Mouse (Mus musculus) thymus, postnatal 10 days (tissue): ENCODE data around the gene Nhej1.

Experiments used
- DNase-seq, 2 experiments: peaks; one replicate each; pipeline ENCODE4 v3.0.0; 2021; ENCODE audit warnings: low spot score in 2 of 2

Nhej1 gene

DNA sequence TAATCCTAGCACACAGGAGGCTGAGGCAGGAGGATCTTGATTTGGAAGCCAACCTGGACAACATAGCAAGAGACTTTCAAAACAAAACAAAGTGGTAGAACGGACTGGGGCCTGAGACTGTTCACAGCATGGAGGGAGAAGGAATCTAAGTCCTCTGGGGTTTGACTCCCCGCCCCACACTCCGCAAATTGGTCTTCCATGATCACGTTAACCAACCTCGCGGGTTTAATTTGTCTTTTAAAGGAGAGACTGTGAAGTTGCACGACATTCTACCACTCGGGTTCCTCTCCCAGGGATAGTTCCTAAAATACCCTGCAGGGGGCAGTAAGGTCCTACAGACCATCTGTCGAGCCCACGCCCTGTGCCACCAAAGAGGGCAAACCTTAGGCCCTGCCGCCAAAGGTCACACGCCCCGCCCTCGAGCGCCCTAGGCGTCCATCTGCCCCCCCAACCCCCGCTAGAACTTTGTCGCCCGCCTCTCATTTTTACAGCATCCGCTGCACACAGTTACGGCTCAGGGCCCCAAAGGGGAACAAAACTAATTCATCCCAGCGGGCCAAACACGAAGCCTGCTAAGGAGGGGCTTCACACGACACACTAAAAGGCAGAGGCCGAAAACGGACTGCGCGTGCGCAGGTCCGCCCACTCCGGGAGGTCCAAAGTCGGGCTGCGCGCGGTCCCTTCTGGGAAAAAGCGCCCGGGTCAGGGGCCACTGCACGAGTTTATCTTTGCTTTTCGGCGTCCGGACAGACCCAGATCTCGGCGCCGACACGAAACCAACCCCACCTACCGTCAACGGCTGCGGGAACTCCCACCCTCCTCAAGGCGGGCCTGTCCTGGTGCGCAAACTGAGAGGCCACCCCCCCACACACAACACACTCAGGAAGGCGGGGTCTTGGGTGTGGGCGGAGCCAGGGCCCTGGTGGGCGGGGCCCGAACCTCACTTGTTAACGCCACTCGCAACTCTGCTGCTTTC is at the start of gene Nhej1:
Gene Nhej1, minus strand, starts transcription at position 855 of the 976 bp plus-strand sequence.
- peak; percentile 94 for DNase-seq

GRCm38 (mm10) chr1:75168472-75169464 is 43.8 kb upstream of the Nhej1 start, which contains the start of gene Zfand2b:
Zfand2b (plus strand) TSS chr1:75168646.
- DNase-seq, result peak; percentile 97

DNA sequence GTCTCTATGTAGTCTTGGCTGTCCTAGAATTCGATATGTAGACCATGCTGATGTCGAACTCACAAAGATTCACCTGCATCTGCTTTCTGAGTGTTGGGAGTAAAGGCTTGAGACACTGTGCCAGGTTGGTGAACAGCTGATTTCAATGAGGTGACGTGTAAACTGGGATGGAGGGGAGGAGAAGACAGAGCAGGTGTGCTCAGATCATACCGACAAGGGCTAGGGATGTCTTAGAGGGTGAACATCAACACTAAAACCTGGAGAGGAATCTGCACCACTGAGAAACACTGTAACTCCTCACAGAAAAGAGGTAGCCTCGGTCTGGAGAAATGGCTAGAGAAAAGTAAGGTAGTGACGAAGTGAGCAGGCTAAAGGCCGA is 43.1 kb upstream of the Nhej1 start:
- no peak for DNase-seq

GRCm38 (mm10) chr1:75160256-75160617 is 35.2 kb upstream of the Nhej1 start:
- DNase-seq, result no peak

DNA sequence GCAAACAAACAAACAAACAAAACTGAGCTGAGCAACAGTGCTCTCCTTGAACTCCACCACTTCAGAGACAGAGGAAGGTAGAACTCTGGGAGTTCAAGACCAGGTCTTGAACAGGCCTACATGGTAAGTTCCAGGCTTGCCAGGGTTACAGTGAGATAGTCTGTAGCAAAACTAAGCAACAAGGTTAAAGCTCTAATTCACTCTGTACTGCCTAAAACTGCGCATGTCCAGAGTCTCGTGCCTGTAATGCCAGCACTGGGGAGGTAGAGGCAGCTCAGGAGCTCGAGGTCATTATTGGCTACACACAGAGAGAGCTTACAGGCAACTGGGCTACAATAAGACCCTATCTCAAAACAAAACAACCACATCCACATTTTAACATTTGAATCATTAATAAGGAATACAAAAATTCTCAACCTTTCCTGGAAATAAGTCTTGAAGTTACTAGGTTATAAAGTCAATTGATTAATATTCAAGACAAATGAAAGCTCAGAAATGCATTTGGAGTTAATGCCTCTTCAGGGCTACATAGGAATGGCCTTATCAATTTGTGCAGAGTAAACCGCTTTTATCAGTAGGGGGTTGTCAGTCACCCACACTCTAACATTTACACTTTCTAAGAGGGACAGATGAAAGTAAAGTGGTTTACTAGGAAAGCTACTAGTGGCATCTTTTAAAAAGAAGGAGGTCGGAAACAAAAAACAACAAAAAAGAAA is 34.7 kb upstream of the Nhej1 start:
- DNase-seq, result no peak

- no peak for DNase-seq
These were observed 34.0 kb upstream of the Nhej1 start for GRCm38 (mm10) chr1:75158990-75159389.

GRCm38 (mm10) chr1:75155837-75156236 is 30.8 kb upstream of the Nhej1 start:
- no peak for DNase-seq

DNA sequence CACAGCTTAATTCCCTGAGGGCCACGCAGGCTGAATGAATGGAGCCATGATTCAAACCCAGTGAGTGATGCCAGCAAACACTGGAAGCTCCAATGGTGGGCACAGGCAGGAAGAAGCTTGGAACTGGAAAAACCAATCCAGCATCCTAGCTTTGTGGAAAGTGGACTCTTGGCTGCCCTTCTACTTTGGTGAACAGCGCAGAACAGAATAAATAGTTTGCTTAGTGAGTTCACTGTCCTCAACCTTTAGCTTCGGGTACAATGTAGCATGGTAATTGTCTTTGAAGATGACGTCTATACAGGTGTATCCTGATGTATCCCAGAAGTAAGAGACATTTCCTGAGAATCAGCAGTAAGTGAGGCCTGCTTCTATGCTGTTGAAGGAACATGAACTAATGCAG is 23.7 kb upstream of the Nhej1 start:
- no peak for DNase-seq

DNA sequence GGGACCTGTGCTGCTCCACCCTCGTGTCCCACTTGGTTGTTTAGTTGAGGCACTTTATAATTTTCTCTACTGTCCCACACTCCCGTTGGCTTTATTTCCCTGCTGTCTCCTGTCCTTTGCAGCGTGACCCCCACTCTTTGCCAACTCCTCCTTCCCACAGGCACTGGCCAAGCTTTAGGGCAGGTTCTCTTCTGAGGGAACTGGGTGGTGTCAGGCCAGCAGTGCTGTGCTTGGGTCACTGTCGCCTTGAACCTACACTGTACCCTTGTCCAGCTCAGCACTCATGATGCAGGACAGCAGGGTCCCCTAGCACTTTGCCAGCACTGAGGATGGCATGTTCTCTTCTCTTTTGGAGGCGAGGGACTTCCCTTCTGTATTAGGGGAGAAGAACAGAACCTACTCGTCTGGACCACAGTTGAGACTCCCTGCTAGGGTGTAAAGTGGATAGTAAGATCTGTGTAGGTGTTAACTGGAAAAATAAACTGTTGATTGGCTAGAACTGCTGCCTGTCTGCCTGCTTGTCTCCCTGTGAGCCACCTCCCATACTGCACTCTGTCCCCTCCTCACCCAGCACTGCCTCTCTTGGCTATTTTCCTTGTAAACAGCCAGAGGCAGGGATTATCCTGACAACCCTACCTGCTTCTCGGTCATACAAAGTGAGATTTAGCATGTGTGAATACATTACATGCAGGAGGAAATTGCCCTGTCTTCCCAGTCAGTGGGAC is 22.6 kb upstream of the Nhej1 start:
- no peak for DNase-seq

- no peak for DNase-seq
These were observed 20.6 kb upstream of the Nhej1 start for GRCm38 (mm10) chr1:75145589-75145988.

GRCm38 (mm10) chr1:75142301-75143261 is 17.6 kb upstream of the Nhej1 start, which contains the start of the genes Cnppd1 and Retreg2:
Cnppd1 (minus strand) TSS chr1:75142711.
Retreg2 (plus strand) TSS chr1:75142778.
- DNase-seq, result peak; percentile 96 to 98

DNA sequence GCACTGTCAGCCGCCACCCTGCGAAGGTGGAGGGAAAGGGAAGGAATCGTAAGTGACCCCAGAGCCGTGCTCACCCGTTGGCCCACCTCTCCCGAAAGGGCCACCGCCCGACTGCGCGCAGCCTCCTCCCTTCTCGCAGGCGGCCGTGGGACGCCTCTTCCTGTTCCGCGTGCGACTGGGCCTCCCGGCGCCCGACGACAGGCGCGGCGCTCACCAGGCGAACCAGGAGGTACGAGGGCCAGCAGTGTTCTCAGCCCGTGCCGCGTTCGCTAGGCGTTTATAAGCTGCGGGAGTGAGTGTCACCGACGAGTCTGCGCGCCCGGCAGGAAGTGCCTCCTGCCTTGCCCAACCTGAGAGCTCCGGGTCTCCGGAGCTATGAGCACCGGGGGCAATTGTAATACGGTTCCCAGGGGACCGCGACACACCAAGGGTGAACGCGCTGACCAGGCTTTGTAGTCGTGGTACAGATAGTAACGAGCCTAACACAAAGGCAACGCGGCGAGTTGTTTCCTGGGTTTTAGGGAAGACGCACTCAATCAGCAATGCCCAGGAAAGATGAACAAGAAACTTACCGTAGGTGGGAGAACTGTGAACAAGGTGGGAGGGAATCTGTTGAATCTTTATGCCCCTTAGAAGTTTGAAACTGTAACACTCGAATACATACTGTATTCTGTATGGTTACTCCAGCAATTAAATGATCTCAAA is 16.6 kb upstream of the Nhej1 start:
- peak; percentile 65 to 68 for DNase-seq

DNA sequence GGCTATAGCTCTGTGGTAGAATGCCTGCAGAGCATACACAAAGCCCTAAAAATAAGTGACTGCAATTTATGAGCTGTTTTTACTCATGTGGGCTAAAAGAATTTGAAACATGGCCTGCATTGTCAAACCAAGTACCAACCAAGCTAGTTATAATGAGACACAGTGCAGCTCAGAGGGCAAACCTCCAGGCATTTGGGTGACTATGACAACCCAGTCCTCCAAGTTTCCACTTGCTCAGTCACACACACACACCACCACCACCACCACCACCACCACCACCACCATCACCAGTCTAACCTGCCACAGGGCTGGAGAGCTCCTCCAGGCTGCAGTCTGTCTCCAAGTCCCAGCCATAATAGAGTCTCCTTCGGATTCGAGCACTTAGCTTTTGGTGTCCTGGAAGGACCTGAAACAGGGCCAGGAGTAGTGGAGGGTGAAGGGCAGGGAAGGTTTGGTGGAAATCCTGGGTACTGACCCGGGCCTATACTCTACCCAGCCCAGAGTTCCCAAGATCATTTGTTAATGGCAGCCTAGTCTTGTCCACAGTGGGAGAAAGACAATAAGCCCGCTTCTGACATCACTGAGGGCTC is 15.7 kb upstream of the Nhej1 start:
- no peak for DNase-seq

DNA sequence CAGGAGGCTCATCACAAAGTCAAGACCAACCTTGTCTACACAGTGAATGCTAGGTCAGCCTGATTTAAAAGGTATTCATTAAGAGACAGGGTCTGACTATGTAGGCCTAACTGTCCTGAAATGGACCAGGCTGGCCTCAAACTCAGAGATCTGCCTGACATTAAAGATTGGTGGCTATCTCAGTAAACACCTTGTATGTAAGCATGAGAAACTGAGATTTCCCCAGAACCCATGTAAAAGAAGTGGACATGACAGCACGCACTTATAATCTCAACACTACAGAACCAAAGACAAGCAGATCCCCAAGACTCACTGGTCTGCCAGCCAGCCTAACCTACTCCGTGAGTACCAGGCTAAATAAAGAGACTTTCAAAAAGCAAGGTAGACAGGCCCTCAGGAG is 13.4 kb upstream of the Nhej1 start:
- DNase-seq, result no peak

DNA sequence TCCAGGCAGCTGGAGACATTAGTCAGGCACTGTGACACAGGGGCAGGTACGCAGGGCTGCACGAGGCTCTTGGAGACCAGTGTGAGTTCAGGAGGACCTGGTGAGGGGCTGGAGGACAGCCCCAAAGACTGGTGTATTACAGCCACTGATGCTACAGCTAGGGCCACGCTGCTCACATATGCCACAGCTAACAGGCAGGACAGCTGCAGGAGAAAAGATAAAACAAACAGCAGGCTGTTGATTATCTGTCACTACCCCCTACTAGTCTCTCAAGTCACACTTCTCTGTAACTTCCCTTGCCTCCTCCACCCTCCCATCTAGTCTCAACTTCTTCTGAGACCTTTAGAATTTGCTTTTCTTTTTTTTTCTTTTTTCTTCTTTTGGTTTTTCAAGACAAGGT is 11.7 kb upstream of the Nhej1 start:
- no peak for DNase-seq

DNA sequence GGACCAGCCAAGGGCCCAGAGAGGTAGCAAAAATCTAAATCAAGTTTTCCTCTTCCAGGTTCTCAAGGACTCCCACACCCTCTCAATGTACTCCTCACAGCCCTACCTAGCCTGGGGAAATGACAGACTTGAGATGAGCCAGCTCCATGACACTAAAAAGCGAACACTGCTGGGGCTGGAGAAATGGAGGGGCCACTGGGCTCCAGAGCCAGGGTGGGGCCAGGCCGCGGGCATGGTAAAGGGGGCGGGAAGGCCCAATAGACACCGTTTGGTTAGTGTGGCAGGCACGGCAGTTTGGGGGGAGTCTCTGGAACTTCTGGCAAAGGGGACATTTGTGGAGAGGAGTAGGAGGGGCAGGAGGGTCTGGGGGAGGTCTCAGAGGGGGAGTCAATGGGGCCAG is 11.3 kb upstream of the Nhej1 start:
- DNase-seq, result no peak

GRCm38 (mm10) chr1:75133421-75134207 is 8.6 kb upstream of the Nhej1 start, which contains the start of gene Slc23a3:
Slc23a3 (minus strand) TSS chr1:75133890.
- no peak for DNase-seq

- no peak for DNase-seq
These were observed 3.6 kb upstream of the Nhej1 start for GRCm38 (mm10) chr1:75128641-75129040.
